Mouse (Mus musculus): Measurements from ENCODE around the gene Zan. TPM values are rescaled to one million over a fixed set of nuclear protein-coding genes. Genes with fewer than 3 reads are reported as not detected.
A peak's percentile ranks its signal among the peaks of the same experiment; 100 is the strongest.

The Zan gene
- total and polyA plus RNA-seq, 3 experiments: 0.04 to 0.10 TPM; not detected in 1

DNA sequence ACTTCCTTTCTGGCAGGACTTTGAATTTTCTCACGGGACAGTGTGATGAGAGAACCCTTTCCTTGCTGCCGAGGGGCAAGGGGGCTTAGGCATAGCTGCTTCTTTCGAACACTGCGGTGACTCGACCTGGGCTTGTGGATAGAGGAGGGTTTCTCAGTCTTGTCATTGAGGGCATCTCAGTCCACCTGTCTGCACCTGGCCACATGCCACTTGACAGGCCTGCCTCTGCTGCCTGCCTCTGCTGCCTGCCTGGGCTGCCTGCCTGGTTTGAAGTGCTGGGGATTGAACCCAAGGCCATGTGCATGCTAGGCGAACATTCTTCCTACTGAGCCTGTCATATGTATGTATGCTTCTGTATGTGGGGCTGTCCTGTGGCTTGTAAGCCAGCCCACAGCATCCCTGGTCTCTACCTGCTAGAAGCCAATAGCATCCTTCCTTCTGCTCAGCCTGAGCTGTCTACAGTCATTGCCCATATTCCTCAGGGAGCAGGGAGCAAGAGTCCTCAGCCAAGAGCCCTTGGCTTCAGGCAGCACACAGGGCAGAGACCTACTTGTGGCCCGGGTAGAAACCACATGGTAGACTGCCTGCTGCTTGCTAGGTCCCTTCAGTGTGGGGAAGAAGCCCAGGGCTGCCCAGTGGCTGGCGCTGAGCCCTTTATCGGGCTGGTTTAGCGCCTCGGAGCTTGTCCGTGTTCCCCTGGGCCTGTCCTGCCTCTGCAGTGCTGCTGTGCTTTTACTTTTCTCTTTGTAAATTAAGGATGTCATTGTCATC is 37.3 kb upstream of the Zan start:
- H3K4me2 ChIP-seq (ENCODE audit: insufficient read depth, low read depth, poor library complexity, severe bottlenecking): no peak overlapping the region
- no peak overlapping the region for H3K27ac ChIP-seq (ENCODE audit: insufficient read depth, low read depth)
- H3K4me3 ChIP-seq (replicated peaks in 1 of 3; ENCODE audit: low read depth in 2 of 3, low read length in 2 of 3, poor library complexity in 1 of 3): no peak overlapping the region
- dilution Hi-C loops (cut with MboI; ENCODE audit: extremely low pct_ligation_motif_present, extremely low pct_unique_long_range_greater_than_20kb, low sequenced_read_pairs) (no loop called here), in situ Hi-C loops (cut with MboI; ENCODE audit: low pct_ligation_motif_present, low pct_unique_long_range_greater_than_20kb, low sequenced_read_pairs) (loop anchor here (25.0 kb wide), 1 partner anchor 248 kb away; no protein-coding TSS in a partner anchor)
- H3K9me3 ChIP-seq (replicated peaks; ENCODE audit: low read length): no peaks in the 10 kb centered on the region
- DNase-seq (ENCODE audit: extremely low read depth): no peak
- H3K36me3 ChIP-seq (replicated peaks in 1 of 2; ENCODE audit: control insufficient read depth in 1 of 2, insufficient read depth in 1 of 2, low read length in 1 of 2): peaks cover 11 to 56% of the 10 kb centered on the region in 2 experiments
- peaks cover 3% of the 10 kb centered on the region for H3K27me3 ChIP-seq (replicated peaks)
- peaks cover 3 to 35% of the 10 kb centered on the region in 2 experiments; a peak in 3 of 4 replicates for H3K4me1 ChIP-seq (ENCODE audit: control insufficient read depth in 1 of 2, insufficient read depth in 2 of 2)
- no peak overlapping the region for H3K9ac ChIP-seq (ENCODE audit: insufficient read depth, low read depth)
- TF ChIP-seq CTCF (conservative IDR thresholded peaks at IDR 0.05 in 1 of 2, IDR thresholded peaks at IDR 0.05 in 1 of 2; ENCODE audit: low read depth in 2 of 2, low read length in 2 of 2) (no peak), MAX (IDR thresholded peaks at IDR 0.05; ENCODE audit: low read length) (no peak), TBP (conservative IDR thresholded peaks at IDR 0.05; ENCODE audit: low read depth, low read length) (no peak), CHD2 (IDR thresholded peaks at IDR 0.05; ENCODE audit: low read length) (no peak), MYC (IDR thresholded peaks at IDR 0.05; ENCODE audit: low read depth, low read length) (no peak), ZC3H11A (IDR thresholded peaks at IDR 0.05; ENCODE audit: low read depth, low read length) (no peak), POLR2A (IDR thresholded peaks at IDR 0.05; ENCODE audit: low read depth, low read length) (no peak), SMC3 (IDR thresholded peaks at IDR 0.05; ENCODE audit: low read depth, low read length) (no peak), ZKSCAN1 (IDR thresholded peaks at IDR 0.05; ENCODE audit: borderline replicate concordance, low read depth, low read length) (no peak), UBTF (IDR thresholded peaks at IDR 0.05; ENCODE audit: low read depth, low read length) (no peak), NRF1 (IDR thresholded peaks at IDR 0.05; ENCODE audit: low read depth, low read length) (no peak), ZNF384 (IDR thresholded peaks at IDR 0.05; ENCODE audit: low read depth, low read length) (no peak), E2F4 (IDR thresholded peaks at IDR 0.05; ENCODE audit: insufficient replicate concordance, low read depth, low read length) (no peak), KAT2A (IDR thresholded peaks at IDR 0.05; ENCODE audit: insufficient replicate concordance, low read length) (no peak), NELFE (IDR thresholded peaks at IDR 0.05; ENCODE audit: low read depth, low read length) (no peak), RCOR1 (conservative IDR thresholded peaks at IDR 0.05; ENCODE audit: low read depth, low read length) (no peak), ZMIZ1 (IDR thresholded peaks at IDR 0.05; ENCODE audit: low read depth, low read length) (no peak)
- H3K79me2 ChIP-seq (replicated peaks; ENCODE audit: control insufficient read depth, extremely low read depth, insufficient read depth, poor library complexity, severe bottlenecking): peaks cover 26% of the 10 kb centered on the region

DNA sequence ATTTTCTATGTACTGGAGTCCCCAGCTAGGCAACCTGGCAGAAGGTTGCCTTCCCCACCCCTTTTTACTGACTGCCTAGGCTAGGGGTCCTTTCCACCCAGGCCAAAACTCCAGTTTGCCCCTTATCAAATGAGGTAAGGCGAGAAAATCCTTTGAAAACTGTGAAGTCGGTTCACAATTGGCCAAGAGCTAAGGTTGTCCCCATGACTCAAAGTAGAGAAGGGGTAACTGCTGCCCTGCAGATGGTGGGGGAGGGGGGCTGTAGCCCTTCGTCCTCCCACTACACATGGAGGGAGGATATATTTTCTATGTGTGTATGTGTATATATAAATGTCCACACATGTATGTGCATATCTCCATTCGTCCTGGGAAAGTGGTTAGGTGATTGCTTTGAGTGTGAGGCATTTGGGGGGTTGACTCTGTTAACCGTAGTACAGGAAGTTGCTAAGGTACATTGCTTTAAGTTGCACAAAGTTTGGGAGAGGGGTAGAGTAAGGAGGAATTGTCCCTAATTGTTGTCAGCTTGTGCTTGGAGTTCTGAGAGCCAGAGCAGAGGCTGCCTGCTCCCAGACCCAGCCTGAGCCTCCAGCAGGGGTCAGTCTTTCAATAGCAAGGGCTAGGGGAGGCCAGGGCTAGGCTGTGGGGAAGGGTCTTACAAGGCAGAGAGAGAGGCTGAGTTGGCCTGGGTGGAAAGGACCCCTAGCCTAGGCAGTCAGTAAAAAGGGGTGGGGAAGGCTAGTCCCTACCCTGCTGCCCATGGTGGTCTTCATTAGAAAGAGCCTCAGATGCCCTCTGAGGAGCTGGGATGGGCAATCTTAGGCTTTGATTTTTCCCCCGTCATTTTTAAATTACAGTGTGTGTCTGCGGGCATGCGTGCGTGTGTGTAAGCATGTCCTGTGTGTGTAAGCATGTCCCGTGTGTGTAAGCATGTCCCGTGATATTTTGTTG is 36.3 kb upstream of the Zan start:
- Histone ChIP-seq H3K4me3 (replicated peaks in 1 of 3; ENCODE audit: low read depth in 2 of 3, low read length in 2 of 3, poor library complexity in 1 of 3) (no peak overlapping the region), H3K9me3 (replicated peaks; ENCODE audit: low read length) (no peaks in the 10 kb centered on the region), H3K27ac (ENCODE audit: insufficient read depth, low read depth) (no peak overlapping the region), H3K4me2 (ENCODE audit: insufficient read depth, low read depth, poor library complexity, severe bottlenecking) (no peak overlapping the region), H3K27me3 (replicated peaks) (peaks cover 11% of the 10 kb centered on the region), H3K4me1 (ENCODE audit: control insufficient read depth in 1 of 2, insufficient read depth in 2 of 2) (peaks cover 3 to 35% of the 10 kb centered on the region in 2 experiments; a peak in 3 of 4 replicates), H3K9ac (ENCODE audit: insufficient read depth, low read depth) (no peak overlapping the region), H3K36me3 (replicated peaks in 1 of 2; ENCODE audit: control insufficient read depth in 1 of 2, insufficient read depth in 1 of 2, low read length in 1 of 2) (peaks cover 4 to 46% of the 10 kb centered on the region in 2 experiments), H3K79me2 (replicated peaks; ENCODE audit: control insufficient read depth, extremely low read depth, insufficient read depth, poor library complexity, severe bottlenecking) (peaks cover 26% of the 10 kb centered on the region)
- no peak for DNase-seq (ENCODE audit: extremely low read depth)
- in situ Hi-C loops (cut with MboI; ENCODE audit: low pct_ligation_motif_present, low pct_unique_long_range_greater_than_20kb, low sequenced_read_pairs) (loop anchor here (25.0 kb wide), 1 partner anchor 249 kb away; no protein-coding TSS in a partner anchor), dilution Hi-C loops (cut with MboI; ENCODE audit: extremely low pct_ligation_motif_present, extremely low pct_unique_long_range_greater_than_20kb, low sequenced_read_pairs) (no loop called here)
- peak in 1 of 2 experiments; percentile 68; a peak in 2 of 4 replicates for TF ChIP-seq CTCF (conservative IDR thresholded peaks at IDR 0.05 in 1 of 2, IDR thresholded peaks at IDR 0.05 in 1 of 2; ENCODE audit: low read depth in 2 of 2, low read length in 2 of 2)
- TF ChIP-seq PAX5 (IDR thresholded peaks at IDR 0.05; ENCODE audit: low read length): no peak
- peak; percentile 44 for TF ChIP-seq RAD21 (IDR thresholded peaks at IDR 0.05; ENCODE audit: low read depth, low read length)
- peak; percentile 48 for TF ChIP-seq SMC3 (IDR thresholded peaks at IDR 0.05; ENCODE audit: low read depth, low read length)

All from CH12.LX (cell line).